Mouse (Mus musculus): ENCODE measurements around the gene Lmntd1. TPM values are rescaled to one million over a fixed set of nuclear protein-coding genes. Genes with fewer than 3 reads are reported as not detected.

Lmntd1 gene
- total and polyA plus RNA-seq, 3 experiments, result 0.08 to 0.43 (median 0.26) TPM

- H3K9me3 ChIP-seq (replicated peaks; ENCODE audit: low read length), result peaks cover 4% of the 10 kb centered on the region
- H3K36me3 ChIP-seq (replicated peaks in 1 of 2; ENCODE audit: control insufficient read depth in 1 of 2, insufficient read depth in 1 of 2, low read length in 1 of 2), result no peaks in the 10 kb centered on the region
- in situ Hi-C loops (cut with MboI; ENCODE audit: low pct_ligation_motif_present, low pct_unique_long_range_greater_than_20kb, low sequenced_read_pairs), result no loop called here
- H3K27me3 ChIP-seq (replicated peaks), result no peaks in the 10 kb centered on the region
- no peak overlapping the region for H3K4me2 ChIP-seq (ENCODE audit: insufficient read depth, low read depth, poor library complexity, severe bottlenecking)
- TF ChIP-seq USF2 (conservative IDR thresholded peaks at IDR 0.05; ENCODE audit: low read depth, low read length) (no peak), MAX (IDR thresholded peaks at IDR 0.05; ENCODE audit: low read length) (no peak)
- no peak overlapping the region for H3K9ac ChIP-seq (ENCODE audit: insufficient read depth, low read depth)
- no peak overlapping the region for H3K27ac ChIP-seq (ENCODE audit: insufficient read depth, low read depth)
- H3K4me3 ChIP-seq (replicated peaks in 1 of 3; ENCODE audit: low read depth in 2 of 3, low read length in 2 of 3, poor library complexity in 1 of 3), result no peak overlapping the region
- no peaks in the 10 kb centered on the region for H3K79me2 ChIP-seq (replicated peaks; ENCODE audit: control insufficient read depth, extremely low read depth, insufficient read depth, poor library complexity, severe bottlenecking)
- DNase-seq (ENCODE audit: extremely low read depth), result no peak
- H3K4me1 ChIP-seq (ENCODE audit: control insufficient read depth in 1 of 2, insufficient read depth in 2 of 2), result no peaks in the 10 kb centered on the region
- dilution Hi-C loops (cut with MboI; ENCODE audit: extremely low pct_ligation_motif_present, extremely low pct_unique_long_range_greater_than_20kb, low sequenced_read_pairs), result no loop called here
Observed at GRCm38 (mm10) chr6:145462677-145463245, 151.4 kb downstream of the Lmntd1 start.

DNA sequence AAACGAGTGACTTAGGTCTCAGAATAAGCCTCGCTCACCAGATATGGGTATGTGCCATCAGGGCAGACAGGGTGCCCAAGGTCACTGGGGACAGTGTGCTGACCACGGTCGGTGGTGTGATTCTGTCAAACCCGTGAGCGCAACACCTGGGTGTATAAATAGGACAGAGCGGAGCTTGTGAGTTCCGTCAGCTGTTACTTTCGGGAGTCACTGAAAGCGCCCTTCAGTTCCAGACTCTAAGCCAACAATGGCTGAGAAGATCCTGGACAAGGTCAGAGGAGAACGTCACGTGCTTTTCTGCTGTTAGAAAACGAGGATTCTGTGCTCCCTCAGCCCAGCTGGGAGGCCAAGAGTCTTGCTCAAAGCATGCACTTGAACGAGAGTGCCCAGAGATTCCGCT, 157.1 kb downstream of the Lmntd1 start:
- H3K4me2 ChIP-seq (ENCODE audit: insufficient read depth, low read depth, poor library complexity, severe bottlenecking), result no peak overlapping the region

GRCm38 (mm10) chr6:145450628-145451403, 163.3 kb downstream of the Lmntd1 start:
- Histone ChIP-seq H3K27me3 (replicated peaks) (no peaks in the 10 kb centered on the region), H3K36me3 (replicated peaks in 1 of 2; ENCODE audit: control insufficient read depth in 1 of 2, insufficient read depth in 1 of 2, low read length in 1 of 2) (no peaks in the 10 kb centered on the region), H3K9me3 (replicated peaks; ENCODE audit: low read length) (no peaks in the 10 kb centered on the region), H3K27ac (ENCODE audit: insufficient read depth, low read depth) (no peak overlapping the region), H3K4me3 (replicated peaks in 1 of 3; ENCODE audit: low read depth in 2 of 3, low read length in 2 of 3, poor library complexity in 1 of 3) (no peak overlapping the region), H3K4me1 (ENCODE audit: control insufficient read depth in 1 of 2, insufficient read depth in 2 of 2) (no peaks in the 10 kb centered on the region), H3K79me2 (replicated peaks; ENCODE audit: control insufficient read depth, extremely low read depth, insufficient read depth, poor library complexity, severe bottlenecking) (no peaks in the 10 kb centered on the region), H3K4me2 (ENCODE audit: insufficient read depth, low read depth, poor library complexity, severe bottlenecking) (no peak overlapping the region), H3K9ac (ENCODE audit: insufficient read depth, low read depth) (no peak overlapping the region)
- TF ChIP-seq JUN (IDR thresholded peaks at IDR 0.05; ENCODE audit: insufficient read depth, low read depth, low read length), result no peak
- dilution Hi-C loops (cut with MboI; ENCODE audit: extremely low pct_ligation_motif_present, extremely low pct_unique_long_range_greater_than_20kb, low sequenced_read_pairs), result no loop called here
- in situ Hi-C loops (cut with MboI; ENCODE audit: low pct_ligation_motif_present, low pct_unique_long_range_greater_than_20kb, low sequenced_read_pairs), result no loop called here
- DNase-seq (ENCODE audit: extremely low read depth), result no peak

More for the DNA sequence above, 157.1 kb downstream of the Lmntd1 start:
- in situ Hi-C loops (cut with MboI; ENCODE audit: low pct_ligation_motif_present, low pct_unique_long_range_greater_than_20kb, low sequenced_read_pairs), result no loop called here
- dilution Hi-C loops (cut with MboI; ENCODE audit: extremely low pct_ligation_motif_present, extremely low pct_unique_long_range_greater_than_20kb, low sequenced_read_pairs), result no loop called here
- no peak overlapping the region for H3K4me3 ChIP-seq (replicated peaks in 1 of 3; ENCODE audit: low read depth in 2 of 3, low read length in 2 of 3, poor library complexity in 1 of 3)
- no peak overlapping the region for H3K9ac ChIP-seq (ENCODE audit: insufficient read depth, low read depth)
- H3K36me3 ChIP-seq (replicated peaks in 1 of 2; ENCODE audit: control insufficient read depth in 1 of 2, insufficient read depth in 1 of 2, low read length in 1 of 2), result no peaks in the 10 kb centered on the region
- TF ChIP-seq ZC3H11A (IDR thresholded peaks at IDR 0.05; ENCODE audit: low read depth, low read length), result no peak
- no peak for TF ChIP-seq CHD1 (IDR thresholded peaks at IDR 0.05; ENCODE audit: low read depth, low read length)
- TF ChIP-seq RCOR1 (conservative IDR thresholded peaks at IDR 0.05; ENCODE audit: low read depth, low read length), result no peak
- TF ChIP-seq MYC (IDR thresholded peaks at IDR 0.05; ENCODE audit: low read depth, low read length), result no peak
- TF ChIP-seq ETS1 (conservative IDR thresholded peaks at IDR 0.05; ENCODE audit: low read depth, low read length), result no peak
- TF ChIP-seq POLR2A (IDR thresholded peaks at IDR 0.05; ENCODE audit: low read depth, low read length), result no peak
- no peak for TF ChIP-seq TCF12 (IDR thresholded peaks at IDR 0.05; ENCODE audit: low read depth, low read length)
- no peak for TF ChIP-seq CTCF (conservative IDR thresholded peaks at IDR 0.05 in 1 of 2, IDR thresholded peaks at IDR 0.05 in 1 of 2; ENCODE audit: low read depth in 2 of 2, low read length in 2 of 2)
- no peak for TF ChIP-seq BHLHE40 (IDR thresholded peaks at IDR 0.05; ENCODE audit: low read depth, low read length)
- no peak for TF ChIP-seq HCFC1 (IDR thresholded peaks at IDR 0.05; ENCODE audit: low read depth, low read length)
- TF ChIP-seq MEF2A (IDR thresholded peaks at IDR 0.05; ENCODE audit: borderline replicate concordance, low read depth, low read length), result no peak
- TF ChIP-seq USF2 (conservative IDR thresholded peaks at IDR 0.05; ENCODE audit: low read depth, low read length), result no peak
- TF ChIP-seq UBTF (IDR thresholded peaks at IDR 0.05; ENCODE audit: low read depth, low read length), result no peak
- no peak for TF ChIP-seq TBP (conservative IDR thresholded peaks at IDR 0.05; ENCODE audit: low read depth, low read length)
- no peaks in the 10 kb centered on the region for H3K79me2 ChIP-seq (replicated peaks; ENCODE audit: control insufficient read depth, extremely low read depth, insufficient read depth, poor library complexity, severe bottlenecking)
- DNase-seq (ENCODE audit: extremely low read depth), result no peak
- H3K27me3 ChIP-seq (replicated peaks), result no peaks in the 10 kb centered on the region
- no peak overlapping the region for H3K27ac ChIP-seq (ENCODE audit: insufficient read depth, low read depth)
- no peaks in the 10 kb centered on the region for H3K4me1 ChIP-seq (ENCODE audit: control insufficient read depth in 1 of 2, insufficient read depth in 2 of 2)
- H3K9me3 ChIP-seq (replicated peaks; ENCODE audit: low read length), result no peaks in the 10 kb centered on the region

Data from CH12.LX (cell line).